Mouse (Mus musculus): ENCODE results near the gene Crebrf.

DNA sequence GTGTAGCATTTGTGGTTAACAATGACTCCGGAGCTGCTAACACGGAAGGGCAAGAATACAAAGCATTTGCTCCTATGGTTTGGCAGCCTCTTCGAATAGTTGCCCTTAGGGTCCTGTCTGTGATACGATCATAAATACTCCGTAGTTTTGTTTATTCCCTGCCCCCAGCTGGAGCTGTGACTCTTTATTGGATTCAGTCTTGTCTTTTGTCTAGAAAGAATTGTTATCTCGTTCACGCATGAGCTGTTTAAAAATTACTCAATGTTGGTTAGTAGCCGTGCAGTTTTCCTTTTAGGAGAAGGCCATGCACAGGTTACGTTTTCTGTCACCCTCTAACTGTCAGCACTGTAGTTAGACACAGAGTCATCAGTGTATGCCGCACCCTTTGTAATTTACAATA lies 60.8 kb downstream of the Crebrf start:
- TF ChIP-seq POLR2A (IDR thresholded peaks at IDR 0.05; ENCODE audit: borderline replicate concordance, extremely low read depth, low read depth, low read length) (no peak), CTCF (IDR thresholded peaks at IDR 0.05; ENCODE audit: insufficient read depth, low read length) (no peak)
